Mouse (Mus musculus): ENCODE results near the gene C530025M09Rik. TPM values are rescaled to one million over a fixed set of nuclear protein-coding genes. Genes with fewer than 3 reads are reported as not detected.

C530025M09Rik gene
- total and polyA plus RNA-seq, 3 experiments = not detected

DNA sequence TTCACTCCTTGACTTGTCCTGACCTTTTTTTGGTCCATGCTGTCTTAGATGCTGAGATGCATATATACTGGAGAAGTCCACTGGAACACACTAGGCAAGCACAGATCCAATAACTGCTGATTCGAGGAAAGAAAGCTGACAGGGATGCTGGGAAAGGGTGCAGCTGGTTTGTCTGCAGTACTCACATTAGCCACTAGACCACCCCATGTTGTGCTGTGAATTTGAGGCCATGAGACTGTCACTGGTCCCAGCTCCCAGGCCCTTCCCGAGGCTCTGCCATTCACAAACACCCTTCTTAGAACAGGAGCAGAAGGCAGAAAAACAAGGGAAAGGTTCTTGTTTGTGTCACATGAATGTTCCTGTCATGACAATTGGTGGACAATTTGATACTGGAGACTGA is 10.8 kb downstream of the C530025M09Rik start:
- Histone ChIP-seq H3K79me2 (ENCODE audit: control insufficient read depth, insufficient read depth, low read length, poor library complexity) (no peaks in the 10 kb centered on the region), H3K27me3 (ENCODE audit: control insufficient read depth in 1 of 2, insufficient read depth in 2 of 2, low read length in 2 of 2) (no peaks in the 10 kb centered on the region), H3K9me3 (replicated peaks; ENCODE audit: insufficient read depth, low read length) (no peaks in the 10 kb centered on the region), H3K4me1 (ENCODE audit: control insufficient read depth in 1 of 2, insufficient read depth in 2 of 2, low read length in 2 of 2) (no peaks in the 10 kb centered on the region), H3K4me3 (ENCODE audit: control insufficient read depth in 1 of 2, insufficient read depth in 1 of 2, low read depth in 2 of 2, low read length in 2 of 2) (no peak overlapping the region), H3K27ac (ENCODE audit: control insufficient read depth, low read depth, low read length) (no peak overlapping the region), H3K9ac (ENCODE audit: control insufficient read depth, low read depth, low read length, poor library complexity, severe bottlenecking) (no peak overlapping the region), H3K36me3 (ENCODE audit: control insufficient read depth in 1 of 2, insufficient read depth in 2 of 2, low read length in 2 of 2) (no peaks in the 10 kb centered on the region)
- TF ChIP-seq ETS1 (IDR thresholded peaks at IDR 0.05; ENCODE audit: low read depth, low read length) (no peak), TCF12 (IDR thresholded peaks at IDR 0.05; ENCODE audit: low read depth, low read length) (no peak), KAT2A (conservative IDR thresholded peaks at IDR 0.05; ENCODE audit: low read depth, low read length) (no peak), SIN3A (IDR thresholded peaks at IDR 0.05; ENCODE audit: low read length) (no peak), GABPA (IDR thresholded peaks at IDR 0.05; ENCODE audit: low read depth, low read length) (no peak), EP300 (IDR thresholded peaks at IDR 0.05; ENCODE audit: low read depth in 1 of 2, low read length in 2 of 2) (no peak), RAD21 (IDR thresholded peaks at IDR 0.05; ENCODE audit: low read depth, low read length) (no peak), ZKSCAN1 (IDR thresholded peaks at IDR 0.05; ENCODE audit: low read depth, low read length) (no peak), MYC (IDR thresholded peaks at IDR 0.05; ENCODE audit: low read depth, low read length) (no peak)
- DNase-seq (ENCODE audit: low read depth, low spot score) = no peak

DNA sequence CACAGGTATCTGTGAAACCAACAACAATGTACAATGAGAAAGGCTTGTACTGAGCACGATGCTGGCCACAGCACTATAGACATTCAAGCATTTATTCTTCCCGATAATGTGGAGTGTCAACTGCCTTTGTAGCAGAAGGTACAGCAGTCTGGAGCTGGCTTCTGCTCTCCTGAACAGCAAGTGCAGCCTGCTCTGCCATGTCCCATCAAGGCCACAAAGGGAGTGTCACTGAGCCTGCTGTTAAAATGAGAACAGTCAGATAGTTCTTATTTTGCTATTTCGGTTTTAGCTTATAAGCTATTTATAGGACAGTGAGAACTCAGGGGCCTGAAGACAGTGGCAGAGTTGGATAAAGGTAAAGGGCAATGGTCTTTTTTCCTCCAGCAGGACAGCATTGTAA is 11.3 kb downstream of the C530025M09Rik start:
- no peaks in the 10 kb centered on the region for H3K9me3 ChIP-seq (replicated peaks; ENCODE audit: insufficient read depth, low read length)
- no peaks in the 10 kb centered on the region for H3K27me3 ChIP-seq (ENCODE audit: control insufficient read depth in 1 of 2, insufficient read depth in 2 of 2, low read length in 2 of 2)
- H3K79me2 ChIP-seq (ENCODE audit: control insufficient read depth, insufficient read depth, low read length, poor library complexity) = no peaks in the 10 kb centered on the region
- no peak overlapping the region for H3K9ac ChIP-seq (ENCODE audit: control insufficient read depth, low read depth, low read length, poor library complexity, severe bottlenecking)
- no peak overlapping the region for H3K4me3 ChIP-seq (ENCODE audit: control insufficient read depth in 1 of 2, insufficient read depth in 1 of 2, low read depth in 2 of 2, low read length in 2 of 2)
- H3K27ac ChIP-seq (ENCODE audit: control insufficient read depth, low read depth, low read length) = no peak overlapping the region
- DNase-seq (ENCODE audit: low read depth, low spot score) = no peak
- no peaks in the 10 kb centered on the region for H3K36me3 ChIP-seq (ENCODE audit: control insufficient read depth in 1 of 2, insufficient read depth in 2 of 2, low read length in 2 of 2)
- TF ChIP-seq NELFE (IDR thresholded peaks at IDR 0.05; ENCODE audit: low read depth, low read length) (no peak), MAFK (IDR thresholded peaks at IDR 0.05; ENCODE audit: borderline replicate concordance, low read depth, low read length) (no peak), RAD21 (IDR thresholded peaks at IDR 0.05; ENCODE audit: low read depth, low read length) (no peak), MAX (IDR thresholded peaks at IDR 0.05; ENCODE audit: low read length) (no peak), MEF2A (IDR thresholded peaks at IDR 0.05; ENCODE audit: extremely low read depth, insufficient replicate concordance, low read depth, low read length, poor library complexity, severe bottlenecking) (no peak), ZNF384 (IDR thresholded peaks at IDR 0.05; ENCODE audit: low read depth, low read length) (no peak), CTCF (IDR thresholded peaks at IDR 0.05 in 2 of 3, conservative IDR thresholded peaks at IDR 0.05 in 1 of 3; ENCODE audit: control insufficient read depth in 1 of 3, insufficient read depth in 1 of 3, low read depth in 2 of 3, low read length in 3 of 3, poor library complexity in 1 of 3, severe bottlenecking in 1 of 3) (no peak), GABPA (IDR thresholded peaks at IDR 0.05; ENCODE audit: low read depth, low read length) (no peak)
- no peaks in the 10 kb centered on the region for H3K4me1 ChIP-seq (ENCODE audit: control insufficient read depth in 1 of 2, insufficient read depth in 2 of 2, low read length in 2 of 2)

DNA sequence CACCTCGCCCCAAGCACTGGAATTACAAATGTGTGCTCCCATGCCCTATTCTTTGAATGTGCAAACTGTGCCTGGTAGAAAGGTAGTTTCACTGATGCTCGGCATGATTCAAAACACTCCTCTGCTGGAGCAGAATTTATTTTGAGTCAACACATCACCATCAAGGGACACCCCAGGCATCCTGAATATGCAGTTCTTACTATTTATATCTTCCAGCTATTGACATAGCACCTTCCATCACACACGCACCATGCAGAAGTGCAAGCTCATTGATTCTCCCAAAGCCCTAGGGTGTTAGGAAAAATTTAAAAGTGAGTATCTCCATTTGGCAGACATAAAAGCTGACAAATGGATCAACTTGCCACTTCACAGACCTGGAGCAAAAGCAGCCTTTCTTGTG is 12.6 kb downstream of the C530025M09Rik start:
- H3K9me3 ChIP-seq (replicated peaks; ENCODE audit: insufficient read depth, low read length) = no peaks in the 10 kb centered on the region
- H3K79me2 ChIP-seq (ENCODE audit: control insufficient read depth, insufficient read depth, low read length, poor library complexity) = no peaks in the 10 kb centered on the region
- no peak for DNase-seq (ENCODE audit: low read depth, low spot score)
- no peak overlapping the region for H3K4me3 ChIP-seq (ENCODE audit: control insufficient read depth in 1 of 2, insufficient read depth in 1 of 2, low read depth in 2 of 2, low read length in 2 of 2)
- H3K9ac ChIP-seq (ENCODE audit: control insufficient read depth, low read depth, low read length, poor library complexity, severe bottlenecking) = no peak overlapping the region
- no peaks in the 10 kb centered on the region for H3K4me1 ChIP-seq (ENCODE audit: control insufficient read depth in 1 of 2, insufficient read depth in 2 of 2, low read length in 2 of 2)
- no peaks in the 10 kb centered on the region for H3K27me3 ChIP-seq (ENCODE audit: control insufficient read depth in 1 of 2, insufficient read depth in 2 of 2, low read length in 2 of 2)
- no peak overlapping the region for H3K27ac ChIP-seq (ENCODE audit: control insufficient read depth, low read depth, low read length)
- no peaks in the 10 kb centered on the region for H3K36me3 ChIP-seq (ENCODE audit: control insufficient read depth in 1 of 2, insufficient read depth in 2 of 2, low read length in 2 of 2)
- TF ChIP-seq MYC (IDR thresholded peaks at IDR 0.05; ENCODE audit: low read depth, low read length) (no peak), CHD2 (IDR thresholded peaks at IDR 0.05; ENCODE audit: low read length) (no peak), ZC3H11A (IDR thresholded peaks at IDR 0.05; ENCODE audit: low read depth, low read length) (no peak), POLR2A (IDR thresholded peaks at IDR 0.05; ENCODE audit: control insufficient read depth in 1 of 2, insufficient read depth in 1 of 2, low read depth in 1 of 2, low read length in 2 of 2, poor library complexity in 1 of 2) (no peak), E2F4 (IDR thresholded peaks at IDR 0.05; ENCODE audit: borderline replicate concordance, low read depth, low read length) (no peak), HCFC1 (IDR thresholded peaks at IDR 0.05; ENCODE audit: low read depth, low read length) (no peak), NRF1 (IDR thresholded peaks at IDR 0.05; ENCODE audit: insufficient read depth, low read depth, low read length, poor library complexity, severe bottlenecking) (no peak), POLR2AphosphoS5 (IDR thresholded peaks at IDR 0.05; ENCODE audit: borderline replicate concordance, low read depth, low read length) (no peak), ZMIZ1 (IDR thresholded peaks at IDR 0.05; ENCODE audit: low read depth, low read length) (no peak), ETS1 (IDR thresholded peaks at IDR 0.05; ENCODE audit: low read depth, low read length) (no peak), MEF2A (IDR thresholded peaks at IDR 0.05; ENCODE audit: extremely low read depth, insufficient replicate concordance, low read depth, low read length, poor library complexity, severe bottlenecking) (no peak), CHD1 (IDR thresholded peaks at IDR 0.05; ENCODE audit: low read depth, low read length) (no peak), ELF1 (IDR thresholded peaks at IDR 0.05; ENCODE audit: low read depth, low read length) (no peak), USF1 (IDR thresholded peaks at IDR 0.05; ENCODE audit: low read depth, low read length) (no peak), TAL1 (IDR thresholded peaks at IDR 0.05; ENCODE audit: low read length) (no peak)
